Mouse (Mus musculus) bone marrow macrophage, adult 2 months (primary cell): ENCODE data around the gene Tlk2. TPM values are rescaled to one million over a fixed set of nuclear protein-coding genes. Genes with fewer than 3 reads are reported as not detected.
A peak's percentile ranks its signal among the peaks of the same experiment; 100 is the strongest.

ENCODE experiments used
- H3K27ac ChIP-seq: 2 replicates; pipeline ENCODE4 v1.5.1; 2012; ENCODE audit warnings: low read depth, low read length; ENCODE audit not compliant: insufficient read depth
- H3K4me1 ChIP-seq: 2 replicates; pipeline ENCODE4 v1.6.1; 2012; ENCODE audit warnings: low read length; ENCODE audit not compliant: control insufficient read depth, insufficient read depth
- H3K4me3 ChIP-seq: 2 replicates; pipeline ENCODE4 v1.5.1; 2012; ENCODE audit warnings: mild to moderate bottlenecking, low read length, moderate library complexity; ENCODE audit not compliant: insufficient read depth
- CTCF ChIP-seq: IDR thresholded peaks from 2 replicates; pipeline ENCODE4 v1.5.1; 2012; ENCODE audit warnings: low read depth, mild to moderate bottlenecking, low read length, moderate library complexity
- POLR2A ChIP-seq: IDR thresholded peaks from 2 replicates; pipeline ENCODE4 v1.6.1; 2012; ENCODE audit warnings: mild to moderate bottlenecking, low read depth, low read length, borderline replicate concordance
- polyA plus RNA-seq: library from polyadenylated mRNA; stranded (reverse); fragments of >200 nt; gene quantifications from 2 replicates; pipeline ENCODE4 v1.2.4, GENCODE M21; 2012; ENCODE audit not compliant: missing spikeins, insufficient read depth, insufficient read length

The Tlk2 gene
- polyA plus RNA-seq, 1 experiment, result 35.3 TPM

GRCm38 (mm10) chr11:105192186-105192585 is 13.6 kb downstream of the Tlk2 start:
- no peak for TF ChIP-seq CTCF
- TF ChIP-seq POLR2A, result no peak

DNA sequence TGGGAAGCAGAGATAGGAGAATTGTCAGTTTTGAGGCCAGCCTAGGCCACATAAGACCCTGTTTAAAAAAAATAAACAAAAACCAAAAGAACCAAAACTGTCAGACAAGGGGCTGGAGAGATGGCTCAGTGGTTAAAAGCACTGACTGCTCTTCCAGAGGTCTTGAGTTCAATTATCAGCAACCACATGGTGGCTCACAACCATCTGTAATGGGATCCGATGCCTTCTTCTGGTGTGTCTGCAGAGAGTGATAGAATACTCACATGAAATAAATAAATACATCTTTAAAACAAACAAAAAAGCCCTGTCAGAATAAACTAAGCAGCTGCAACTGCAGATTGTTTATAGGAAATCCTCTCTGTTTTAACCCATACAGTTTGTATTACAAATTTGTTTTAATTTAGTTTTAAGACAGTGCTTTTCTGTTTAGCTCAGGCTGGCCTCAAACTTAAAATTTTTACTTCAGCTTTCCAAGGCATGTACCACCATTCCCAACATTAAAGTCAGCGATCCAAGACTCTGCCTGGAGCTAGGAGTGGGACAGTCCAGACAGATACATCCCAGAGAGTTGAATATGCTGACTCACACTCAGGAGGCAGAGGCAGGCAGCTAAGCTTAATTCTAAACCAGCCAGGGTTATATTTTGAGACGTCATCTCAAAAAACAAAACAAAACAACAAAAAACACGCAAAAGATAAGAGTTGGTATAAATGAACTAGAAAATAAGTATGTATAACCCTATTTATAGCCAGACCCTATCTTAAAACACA is 18.5 kb downstream of the Tlk2 start:
- Histone ChIP-seq H3K4me3 (no peak overlapping the region), H3K27ac (no peak overlapping the region), H3K4me1 (peaks cover 5% of the 10 kb centered on the region)
- TF ChIP-seq CTCF (no peak), POLR2A (no peak)

More at GRCm38 (mm10) chr11:105192186-105192585, 13.6 kb downstream of the Tlk2 start:
- Histone ChIP-seq H3K4me3 (no peak overlapping the region), H3K4me1 (peaks cover 5% of the 10 kb centered on the region), H3K27ac (no peak overlapping the region)

GRCm38 (mm10) chr11:105202403-105202802 is 23.8 kb downstream of the Tlk2 start:
- no peaks in the 10 kb centered on the region for H3K4me1 ChIP-seq
- H3K4me3 ChIP-seq, result no peak overlapping the region
- TF ChIP-seq POLR2A, result no peak
- TF ChIP-seq CTCF, result peak; percentile 19; the same call in 1 of the 2 replicates
- H3K27ac ChIP-seq, result no peak overlapping the region

GRCm38 (mm10) chr11:105210007-105210406 is 31.4 kb downstream of the Tlk2 start:
- TF ChIP-seq POLR2A (no peak), CTCF (no peak)
- Histone ChIP-seq H3K27ac (no peak overlapping the region), H3K4me1 (no peaks in the 10 kb centered on the region), H3K4me3 (no peak overlapping the region)

- Histone ChIP-seq H3K4me3 (no peak overlapping the region), H3K4me1 (no peaks in the 10 kb centered on the region), H3K27ac (no peak overlapping the region)
- TF ChIP-seq CTCF, result no peak
- TF ChIP-seq POLR2A, result no peak
These were observed 35.6 kb downstream of the Tlk2 start for GRCm38 (mm10) chr11:105214257-105214656.

DNA sequence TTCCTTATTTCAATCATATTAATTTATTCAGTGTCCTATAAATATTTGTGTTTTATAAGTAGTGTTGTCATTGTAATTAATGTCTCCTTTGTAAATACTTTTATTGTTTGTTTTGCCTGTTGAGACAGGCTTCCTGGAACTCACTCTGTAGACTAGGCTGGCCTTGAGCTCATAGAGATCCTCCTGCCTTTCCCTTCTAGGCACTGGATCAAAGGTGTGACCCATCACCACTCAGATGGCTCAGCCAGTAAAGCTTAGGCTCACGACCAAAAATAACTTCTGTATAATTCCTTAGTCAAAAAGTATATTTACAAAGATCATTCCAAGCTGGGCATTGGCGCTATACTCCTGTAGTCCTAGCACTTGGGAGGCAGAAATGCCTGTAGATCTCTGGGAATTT is 39.2 kb downstream of the Tlk2 start:
- Histone ChIP-seq H3K4me1 (no peaks in the 10 kb centered on the region), H3K27ac (no peak overlapping the region), H3K4me3 (no peak overlapping the region)
- TF ChIP-seq CTCF, result no peak
- no peak for TF ChIP-seq POLR2A

DNA sequence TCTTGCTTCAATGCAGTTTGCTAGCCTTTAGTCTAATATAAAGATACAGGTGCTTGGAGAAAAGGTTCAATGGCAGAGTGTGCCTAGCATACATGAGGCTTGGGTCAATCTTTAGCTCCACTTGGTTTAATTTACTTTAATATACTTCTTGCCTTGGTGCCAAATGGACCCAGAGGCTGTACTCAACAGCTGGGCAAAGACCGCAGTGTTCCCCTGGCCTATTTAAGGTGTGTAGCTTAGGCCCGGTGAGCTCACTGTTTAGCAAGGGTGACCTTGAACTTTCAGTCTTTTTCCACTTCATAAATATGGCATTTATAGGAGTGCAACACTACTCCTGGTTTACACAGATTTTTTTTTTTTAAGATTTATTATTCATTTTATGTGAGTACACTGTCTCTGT is 55.9 kb downstream of the Tlk2 start:
- H3K4me3 ChIP-seq, result no peak overlapping the region
- H3K4me1 ChIP-seq, result no peaks in the 10 kb centered on the region
- TF ChIP-seq CTCF, result no peak
- no peak for TF ChIP-seq POLR2A
- H3K27ac ChIP-seq, result no peak overlapping the region

DNA sequence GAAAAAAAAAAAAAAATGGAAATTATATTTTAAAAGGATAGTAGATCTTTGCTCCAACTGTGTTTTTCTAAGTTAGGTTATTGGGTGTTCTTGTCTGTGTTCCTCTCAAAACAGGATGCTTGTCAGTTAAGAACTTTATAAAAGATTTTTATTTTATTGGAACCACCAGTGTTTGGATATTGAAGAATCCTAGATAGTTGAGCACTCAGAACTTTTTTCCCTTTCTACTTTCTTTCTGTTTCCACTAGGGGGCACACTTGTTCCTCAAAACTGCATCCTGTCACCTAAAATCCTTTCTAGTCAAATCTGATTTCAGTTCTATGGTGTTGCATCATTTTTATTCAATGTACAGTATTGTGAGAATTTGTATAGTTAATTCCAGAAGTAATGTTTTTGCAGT is 62.4 kb downstream of the Tlk2 start:
- Histone ChIP-seq H3K4me3 (no peak overlapping the region), H3K27ac (no peak overlapping the region), H3K4me1 (peaks cover 2% of the 10 kb centered on the region; the same call in 1 of the 2 replicates)
- TF ChIP-seq CTCF (no peak), POLR2A (no peak)

DNA sequence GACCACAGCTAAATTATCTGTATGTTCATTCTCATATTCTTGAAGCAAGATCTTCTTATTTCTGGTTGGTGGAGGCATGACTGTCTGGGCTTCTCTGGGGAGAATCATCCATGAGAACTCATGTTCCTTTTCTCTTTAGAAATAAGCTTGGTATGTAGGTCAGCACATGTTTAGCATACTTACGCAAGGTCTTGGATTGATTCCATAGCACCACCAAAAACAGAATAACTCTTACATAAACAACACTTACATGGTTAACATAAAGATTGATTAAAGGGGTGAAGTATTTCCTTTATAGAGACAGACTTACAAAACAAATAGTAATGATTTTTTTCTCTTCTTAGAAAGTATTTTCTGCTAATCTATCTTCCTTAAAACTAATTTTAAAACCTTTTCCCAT is 67.8 kb downstream of the Tlk2 start:
- H3K27ac ChIP-seq, result no peak overlapping the region
- H3K4me3 ChIP-seq, result no peak overlapping the region
- H3K4me1 ChIP-seq, result peaks cover 2% of the 10 kb centered on the region; the same call in 1 of the 2 replicates
- TF ChIP-seq POLR2A (no peak), CTCF (no peak)

GRCm38 (mm10) chr11:105246785-105247184 is 68.2 kb downstream of the Tlk2 start:
- Histone ChIP-seq H3K27ac (no peak overlapping the region), H3K4me3 (no peak overlapping the region), H3K4me1 (peaks cover 2% of the 10 kb centered on the region; the same call in 1 of the 2 replicates)
- TF ChIP-seq CTCF, result no peak
- no peak for TF ChIP-seq POLR2A
